Mouse (Mus musculus): ENCODE results near the gene Psmb10.

- no peak for TF ChIP-seq GATA1 (IDR thresholded peaks at IDR 0.05; ENCODE audit: low read length)
- TF ChIP-seq TAL1 (IDR thresholded peaks at IDR 0.05; ENCODE audit: low read length) = no peak
Measured at GRCm38 (mm10) chr8:105966692-105967311, 28.6 kb upstream of the Psmb10 start.

Data from erythroblast, embryonic 14.5 days (primary cell).